Mouse (Mus musculus) monocyte, adult 2 months (primary cell): ENCODE measurements around the gene Dynll2.

ENCODE experiments used
- DNase-seq, 2 experiments: peaks; one replicate each; pipeline ENCODE4 v3.0.0; 2022; ENCODE audit warnings: low spot score in 2 of 2, low read depth in 1 of 2

Dynll2 gene

DNA sequence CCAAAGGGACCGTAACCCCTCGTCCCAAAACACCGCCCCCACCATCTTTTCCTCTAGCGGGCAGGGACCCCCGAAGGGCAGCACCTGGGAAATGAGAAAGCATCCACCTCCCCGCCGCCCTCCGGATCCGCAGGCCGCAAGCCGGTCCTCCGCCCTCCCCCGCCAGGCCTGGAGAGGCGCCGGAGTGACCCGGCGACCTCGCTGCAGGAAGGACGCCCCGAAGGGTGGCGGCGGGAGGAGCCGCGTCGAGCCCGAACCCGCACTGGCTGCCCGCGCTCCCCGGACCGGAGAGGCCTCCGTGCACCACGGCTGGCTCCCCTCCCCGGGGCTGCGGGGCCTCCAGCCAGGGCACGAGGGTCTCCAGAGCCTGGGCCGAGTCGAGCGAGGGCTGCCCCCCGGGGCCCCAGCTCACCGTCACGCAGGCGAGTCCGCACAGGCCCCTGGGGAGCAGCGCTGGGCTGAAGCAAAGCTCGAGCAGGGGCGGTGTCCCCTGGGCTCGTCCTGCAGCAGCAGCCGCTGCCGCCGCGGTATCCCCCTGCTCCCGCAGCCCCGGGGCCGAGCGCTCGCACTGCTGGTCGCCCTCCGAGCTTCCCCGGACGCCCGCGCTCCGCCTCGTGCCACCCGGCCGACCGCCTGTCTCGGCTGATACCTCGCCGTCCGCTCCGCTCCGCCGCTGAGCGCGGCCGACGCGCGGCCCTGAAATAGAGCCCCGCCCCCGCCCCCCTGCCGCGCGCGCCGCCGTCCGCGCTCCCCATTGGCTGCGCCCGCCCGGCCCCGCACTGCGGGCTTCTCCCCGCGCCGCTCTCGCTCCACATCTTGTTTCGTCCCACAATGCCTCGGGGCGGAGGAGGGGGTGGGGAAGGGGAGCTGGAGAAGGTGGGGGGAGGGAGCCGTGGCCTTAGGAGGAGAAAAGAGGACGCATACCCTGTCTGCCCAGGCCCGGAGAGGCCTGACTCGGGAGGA, at the start of gene Dynll2:
TSS of gene Dynll2 (minus strand) at position 703 of the 963 bp plus-strand sequence.
- DNase-seq = peak in 1 of 2 experiments; percentile 11

DNA sequence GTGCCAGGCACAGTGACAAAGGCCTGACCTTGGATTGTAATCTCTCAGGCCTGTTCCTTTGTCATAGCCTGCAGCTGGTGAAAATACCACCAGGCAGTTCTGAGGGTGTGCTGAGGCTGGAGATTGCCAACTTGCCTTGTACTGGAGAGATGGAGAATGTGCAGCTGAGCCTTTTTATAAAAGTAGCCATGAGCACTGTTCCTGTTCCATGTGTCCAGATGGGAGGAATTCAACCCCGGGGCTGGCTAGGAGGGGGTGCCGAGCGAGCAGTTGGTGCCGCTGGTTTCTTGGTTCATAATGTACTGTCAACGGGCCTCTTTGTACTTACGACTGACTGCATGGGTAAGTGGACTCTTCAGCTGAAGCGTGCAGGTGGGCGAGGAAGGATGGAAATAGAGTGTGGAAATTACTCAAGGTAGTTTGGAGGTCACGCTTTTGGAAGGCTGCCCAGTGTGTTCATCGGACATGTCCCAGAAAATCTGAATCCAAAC, 49.5 kb upstream of the Dynll2 start:
- no peak for DNase-seq

DNA sequence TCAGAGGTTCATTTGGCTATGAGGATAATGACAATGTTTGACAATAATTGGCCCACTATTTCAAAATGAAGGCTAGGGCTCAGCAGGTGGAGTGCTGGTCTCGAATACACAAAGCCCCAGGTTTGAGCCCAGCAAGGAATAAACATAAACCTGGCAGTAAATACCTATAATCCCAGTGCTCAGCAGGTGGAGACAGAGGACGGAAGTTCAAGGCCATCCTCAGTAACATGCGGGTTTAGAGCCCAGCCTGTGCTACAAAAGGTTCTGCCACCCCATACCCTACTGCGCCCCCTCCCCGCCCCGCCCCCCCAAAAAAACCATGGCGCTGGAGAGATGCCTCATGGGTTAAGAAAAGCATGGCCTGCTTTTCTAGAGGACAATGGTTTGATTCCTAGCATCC, 48.6 kb upstream of the Dynll2 start:
- no peak for DNase-seq

DNA sequence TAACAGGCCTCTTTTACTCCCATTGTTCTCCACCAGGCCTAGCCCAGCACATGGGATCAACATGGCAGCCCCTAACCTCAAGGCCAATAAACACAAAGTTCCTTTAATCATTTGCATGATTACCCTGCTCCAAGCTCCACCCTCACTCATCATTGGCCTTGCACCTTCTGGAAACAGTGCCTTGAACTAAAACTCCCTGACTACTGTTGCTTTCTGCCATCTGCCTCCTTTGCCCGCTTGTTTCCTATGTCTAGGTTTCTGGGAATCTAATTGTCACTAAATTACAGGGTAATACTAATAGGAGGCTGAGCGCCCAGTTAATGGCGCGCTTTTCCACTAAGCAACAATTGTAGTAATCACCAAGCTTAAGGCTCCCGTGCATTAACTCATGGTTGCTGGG, 44.4 kb upstream of the Dynll2 start:
- DNase-seq = no peak

DNA sequence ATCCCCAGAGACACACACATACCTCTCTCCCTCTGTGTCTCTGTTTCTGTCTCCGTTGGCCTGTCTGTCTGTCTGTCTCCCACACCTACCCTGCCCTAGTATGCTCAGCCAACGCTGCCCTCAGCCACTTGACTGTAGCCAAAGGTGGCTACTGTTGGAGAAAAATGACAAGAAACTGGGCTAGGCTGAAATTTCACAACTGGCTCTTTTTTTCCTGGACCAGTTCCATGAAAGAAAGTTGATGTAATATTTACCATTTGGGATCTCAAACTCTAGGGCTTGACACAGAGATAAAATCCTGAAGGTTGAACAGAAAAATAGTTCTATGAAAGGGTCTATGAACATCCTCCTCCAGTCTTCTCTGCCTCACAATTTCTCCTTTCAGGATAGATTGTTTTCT, 43.5 kb upstream of the Dynll2 start:
- DNase-seq = no peak

DNA sequence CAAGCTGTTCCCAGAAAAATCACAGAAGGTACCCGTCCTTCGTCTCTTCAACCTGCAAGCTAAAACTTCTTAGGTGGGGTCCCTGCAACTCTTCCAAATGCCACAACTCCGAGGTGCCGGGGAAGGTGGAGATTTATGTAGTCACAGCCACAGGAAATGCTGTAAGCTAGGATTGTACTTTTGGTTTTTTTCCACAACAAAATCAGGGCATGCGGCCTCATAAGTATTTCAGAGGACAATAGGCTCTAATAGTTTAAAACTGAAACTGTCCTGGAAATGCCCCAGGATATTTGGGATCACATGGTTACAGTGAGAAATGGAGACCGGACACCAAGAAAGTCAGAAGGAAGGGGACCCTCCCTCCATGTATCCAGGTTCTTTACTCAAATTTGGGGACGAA, 42.9 kb upstream of the Dynll2 start:
- no peak for DNase-seq

DNA sequence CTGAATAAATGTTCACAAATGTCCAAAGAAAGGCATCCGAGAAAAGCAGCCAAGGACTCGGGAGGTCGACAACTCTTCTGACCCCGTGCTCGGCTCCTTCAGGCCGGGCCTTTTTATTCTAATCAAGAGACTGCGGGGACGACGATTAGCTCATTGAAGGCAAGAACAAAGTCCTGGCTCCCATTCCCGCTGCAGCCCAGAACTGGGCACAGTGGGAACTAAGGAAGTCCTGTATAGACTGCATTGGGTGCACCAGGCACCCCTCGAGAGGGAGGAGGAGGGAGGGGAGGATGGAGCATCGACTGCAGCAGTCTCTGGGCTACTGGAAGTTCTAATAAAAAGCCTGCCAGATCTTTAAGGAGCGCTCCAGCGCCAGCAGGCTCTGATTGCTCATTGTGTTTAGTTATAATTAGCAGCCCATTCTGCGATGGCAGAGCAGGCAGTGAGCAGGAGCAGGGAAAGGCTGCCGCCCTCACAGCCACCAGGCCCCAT, 40.9 kb upstream of the Dynll2 start:
- DNase-seq = no peak

DNA sequence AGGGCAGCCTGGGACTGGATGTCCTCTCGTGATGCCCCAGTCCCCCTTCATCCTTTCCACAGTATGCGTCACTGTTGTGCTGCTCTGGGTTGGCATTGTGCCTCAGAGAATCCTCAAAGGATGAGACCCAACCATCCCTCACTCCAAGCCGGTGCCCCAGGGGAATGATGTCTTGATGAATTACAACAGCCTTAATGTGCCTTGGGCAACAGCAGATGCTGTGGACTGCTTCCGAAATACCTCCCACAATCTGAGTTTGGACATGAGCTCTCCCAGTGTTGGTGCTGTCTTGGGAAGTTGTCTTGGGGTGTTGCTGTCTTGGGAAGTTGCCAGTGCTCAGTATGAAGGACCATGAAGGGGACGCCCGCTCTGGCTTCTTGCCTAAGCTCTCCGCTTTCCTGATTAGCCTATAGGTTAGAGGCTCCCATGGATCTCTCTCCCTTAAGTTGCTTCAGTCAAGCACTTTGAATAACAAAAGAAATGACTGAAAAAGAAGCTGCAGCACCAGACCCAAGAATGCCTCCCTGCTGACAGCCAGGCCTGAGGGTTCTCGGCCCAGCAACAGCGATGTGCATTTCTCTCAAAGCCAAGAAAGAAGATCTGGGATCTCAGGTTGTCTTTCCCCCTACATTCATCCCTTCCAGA, 40.2 kb upstream of the Dynll2 start:
- no peak for DNase-seq

DNA sequence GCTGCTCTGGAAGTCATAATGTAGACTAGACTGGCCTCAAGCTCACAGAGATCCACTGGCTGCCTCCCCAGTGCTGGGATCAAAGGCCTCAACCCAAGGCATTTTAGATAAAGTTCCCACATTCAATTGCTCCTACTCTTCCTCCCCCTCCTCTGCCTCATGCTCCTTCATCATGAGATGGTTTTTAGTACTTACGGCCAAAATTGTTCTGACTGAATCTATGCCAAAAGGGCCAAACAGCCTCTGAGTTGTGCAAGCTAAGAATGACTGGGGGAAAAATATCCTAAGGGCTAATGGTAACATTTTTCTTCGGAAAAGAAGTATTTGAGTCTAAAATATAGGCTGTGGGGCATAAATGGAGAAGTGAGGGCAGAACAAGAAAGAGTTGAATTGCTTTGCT, 36.6 kb upstream of the Dynll2 start:
- DNase-seq = no peak

DNA sequence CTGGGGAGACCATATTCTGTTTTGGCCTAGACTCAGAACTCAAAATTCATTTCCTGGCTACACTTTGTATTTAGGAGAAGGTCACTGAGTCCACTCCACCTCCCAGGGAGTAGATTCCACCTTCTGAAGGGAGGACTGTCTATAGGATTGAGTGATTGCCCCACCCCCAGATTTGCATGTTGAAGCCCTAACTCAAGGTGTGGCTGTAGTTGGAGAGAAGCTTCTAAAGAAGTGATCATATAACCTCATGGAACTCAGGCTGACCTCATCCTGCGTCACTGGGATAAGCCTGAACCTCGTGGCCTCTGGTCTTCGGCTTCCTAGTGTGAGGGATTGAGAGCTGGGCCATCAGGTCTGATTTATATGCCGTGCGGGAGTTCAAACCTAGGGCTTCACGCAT, 28.5 kb upstream of the Dynll2 start:
- DNase-seq = no peak

DNA sequence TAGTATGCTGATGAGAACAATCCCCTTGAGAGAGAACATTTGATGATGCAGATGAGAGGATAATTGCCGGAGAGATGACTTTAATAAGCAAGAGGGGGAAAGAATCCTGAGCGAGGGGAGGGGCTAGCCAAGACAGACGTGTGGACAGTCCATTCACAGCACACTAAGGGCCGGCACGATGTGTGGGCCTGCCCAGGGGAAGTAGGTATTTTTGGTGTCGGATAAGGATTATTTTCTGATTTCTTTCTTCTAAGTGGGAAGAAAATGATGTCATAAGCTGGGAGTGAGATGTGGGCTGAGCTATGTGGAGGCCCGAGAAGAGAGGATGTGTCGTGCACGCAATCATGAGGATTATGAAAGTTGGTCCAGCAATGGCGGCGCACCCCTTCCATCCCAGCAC, 27.8 kb upstream of the Dynll2 start:
- DNase-seq = no peak

DNA sequence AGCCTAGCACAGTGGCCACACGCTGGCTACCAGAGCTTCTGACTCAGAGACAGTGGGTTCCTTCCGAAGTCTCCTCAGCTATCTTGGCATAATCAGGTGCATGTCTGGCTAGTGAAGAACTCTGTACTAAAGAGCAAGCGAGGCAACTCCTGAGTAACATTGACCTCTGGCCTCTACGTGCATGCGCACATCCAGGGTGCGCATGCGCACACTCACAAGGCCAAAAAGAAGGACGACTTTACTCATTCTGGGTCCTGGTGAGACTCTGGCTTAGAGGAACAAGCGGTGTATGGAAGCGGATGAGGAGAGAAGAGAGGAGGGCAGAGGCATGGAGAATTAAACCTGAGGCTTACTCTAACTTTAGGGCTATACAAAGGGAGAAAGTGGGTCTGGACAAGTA, 26.3 kb upstream of the Dynll2 start:
- DNase-seq = no peak

DNA sequence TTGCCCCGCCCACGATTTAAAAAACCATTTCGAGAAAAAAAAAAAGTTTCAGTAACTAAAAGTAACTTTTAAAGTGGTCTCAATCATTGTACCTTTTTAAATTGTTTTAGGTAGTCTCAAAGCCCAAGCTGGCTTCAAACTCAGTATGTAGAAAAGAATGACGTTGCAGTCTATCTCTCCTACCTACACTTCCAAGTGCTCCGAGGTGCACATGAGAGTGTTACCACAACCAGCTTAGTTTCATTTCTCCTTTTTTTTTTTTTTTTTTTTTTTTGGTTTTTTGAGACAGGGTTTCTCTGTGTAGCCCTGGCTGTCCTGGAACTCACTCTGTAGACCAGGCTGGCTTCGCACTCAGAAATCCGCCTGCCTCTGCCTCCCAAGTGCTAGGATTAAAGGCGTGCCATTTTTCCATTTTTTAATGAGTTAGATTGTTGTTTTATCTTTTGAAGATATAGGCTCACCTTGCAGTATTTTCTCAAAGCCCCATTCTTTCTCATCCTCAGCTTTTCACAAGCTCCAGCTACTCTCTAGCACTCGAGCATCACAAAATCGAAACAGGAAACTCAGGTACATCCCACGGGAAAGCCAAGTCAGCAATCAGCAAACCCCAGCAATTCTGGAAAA, 25.4 kb upstream of the Dynll2 start:
- no peak for DNase-seq

DNA sequence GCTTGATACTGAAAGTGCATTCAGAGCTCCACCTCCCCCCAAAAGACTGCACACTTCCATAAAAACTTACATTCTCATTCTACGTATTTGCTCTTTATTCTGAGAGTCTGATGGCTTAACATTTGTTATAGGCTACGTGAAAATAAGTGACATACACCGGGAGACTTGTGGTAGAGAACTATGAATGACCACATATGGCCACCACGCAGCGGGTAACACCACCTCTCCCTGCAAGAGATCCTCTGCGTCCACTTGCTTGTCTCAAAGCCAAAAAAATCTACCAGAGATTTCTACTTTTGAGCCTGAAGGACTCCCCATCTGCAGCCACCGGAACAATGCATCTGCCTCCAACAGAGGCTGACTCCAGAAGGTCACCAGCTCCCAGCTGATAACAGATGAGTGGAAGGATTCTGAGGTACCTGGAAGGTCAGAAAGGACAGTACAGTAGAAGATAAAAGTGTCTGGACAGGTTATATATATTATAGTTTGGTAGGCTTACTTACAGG, 24.6 kb upstream of the Dynll2 start:
- DNase-seq = no peak

DNA sequence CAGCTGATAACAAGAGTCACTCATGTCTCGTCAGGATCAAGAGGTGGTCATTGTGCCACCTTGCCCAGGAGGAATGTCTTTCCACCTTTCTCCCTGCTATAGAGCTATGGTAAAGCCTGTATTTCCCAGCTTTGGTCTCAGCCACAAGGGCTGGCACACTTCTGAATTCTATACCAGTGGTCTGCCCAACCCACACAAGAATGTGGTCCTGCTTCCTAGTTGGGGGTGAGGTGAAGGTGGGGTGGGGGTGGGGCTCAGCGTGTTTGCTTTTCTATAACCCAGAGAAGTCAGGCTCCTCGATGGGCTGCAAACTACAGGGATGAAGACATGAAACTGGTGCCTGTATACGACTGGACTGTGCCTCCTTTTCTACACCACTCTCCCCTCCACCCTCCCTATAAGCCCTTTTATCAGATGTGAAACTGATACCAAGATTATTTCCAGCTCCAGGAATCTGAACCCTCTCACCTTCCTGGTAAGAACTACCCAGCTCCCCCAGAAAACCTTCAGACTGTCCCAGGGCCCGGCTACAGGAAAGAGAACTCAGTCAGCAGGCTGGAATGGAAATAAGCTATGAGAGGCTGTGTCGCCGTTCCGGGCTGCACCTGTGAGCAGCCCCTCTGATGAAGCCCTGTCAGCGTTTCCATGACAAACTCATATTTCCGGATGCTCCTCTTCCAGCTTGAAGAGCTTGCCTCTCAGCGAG, 24.0 kb upstream of the Dynll2 start:
- DNase-seq = no peak

DNA sequence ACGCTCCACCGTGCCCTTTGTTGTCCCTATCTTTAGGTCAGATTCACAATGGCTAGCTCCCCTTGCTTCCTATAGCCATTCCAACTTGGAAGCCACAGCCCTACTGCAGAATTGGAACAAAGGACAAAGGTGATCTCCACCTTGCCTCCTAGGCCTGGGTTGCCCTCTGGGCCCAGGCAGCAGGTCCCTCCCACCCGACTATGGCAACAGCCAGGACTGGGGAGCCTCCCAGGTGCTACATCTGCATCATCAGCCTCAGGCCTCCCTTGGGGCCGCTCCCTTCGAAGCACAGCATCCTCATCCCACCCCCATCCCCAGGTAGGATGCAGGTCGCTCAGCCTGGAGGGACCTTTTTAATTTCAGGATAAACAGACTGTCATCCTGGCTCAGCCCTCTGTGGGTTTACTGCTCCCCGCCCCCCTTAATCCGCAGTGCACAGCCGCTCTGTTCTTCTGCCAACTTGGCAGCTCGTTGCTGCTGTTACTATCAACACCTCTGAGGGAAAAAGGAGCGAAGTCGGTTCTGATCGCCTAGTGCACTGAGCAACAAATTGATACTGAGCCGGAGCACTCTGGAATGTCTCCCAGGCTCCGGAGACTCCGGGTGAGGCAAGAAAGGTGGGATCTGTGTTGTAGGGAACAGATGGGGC, 22.3 kb upstream of the Dynll2 start:
- DNase-seq = no peak

DNA sequence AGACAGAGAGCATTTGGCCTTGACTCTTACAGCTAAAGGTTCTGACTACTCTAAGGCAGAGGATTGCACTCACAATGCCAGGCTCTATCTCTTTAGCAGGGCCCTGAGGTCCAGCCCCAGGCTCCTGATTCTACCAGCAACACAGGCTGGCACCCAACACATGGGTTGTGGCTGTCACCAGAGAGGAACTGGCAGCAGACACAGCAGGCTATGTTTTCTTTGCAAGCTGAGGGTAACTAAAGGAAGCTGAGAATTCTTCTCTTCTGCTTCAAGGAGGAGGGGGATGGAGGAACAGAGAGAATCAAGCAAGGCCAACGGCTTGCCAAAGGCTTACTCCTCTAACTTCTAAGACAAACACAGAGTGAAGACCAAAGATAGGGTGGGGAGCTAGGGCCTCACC, 21.3 kb upstream of the Dynll2 start:
- DNase-seq = no peak

DNA sequence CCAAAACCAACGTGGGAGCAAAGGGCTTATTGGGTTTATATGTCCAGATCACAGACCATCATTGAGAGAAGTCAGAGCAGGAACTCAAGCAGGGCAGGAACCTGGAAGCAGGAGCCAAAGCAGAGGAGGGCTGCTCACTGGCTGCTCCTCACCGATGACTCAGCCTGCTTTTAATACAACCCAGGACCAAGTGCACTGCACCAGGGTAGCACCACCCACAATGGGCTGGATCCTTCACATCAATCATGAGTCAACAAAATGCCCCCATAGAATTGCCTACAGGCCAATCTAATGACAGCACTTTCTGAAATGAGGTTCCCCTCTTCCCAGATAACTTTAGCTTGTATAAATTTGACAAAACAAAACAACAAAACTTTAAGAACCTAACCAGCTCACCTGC, 16.8 kb upstream of the Dynll2 start:
- DNase-seq = no peak

DNA sequence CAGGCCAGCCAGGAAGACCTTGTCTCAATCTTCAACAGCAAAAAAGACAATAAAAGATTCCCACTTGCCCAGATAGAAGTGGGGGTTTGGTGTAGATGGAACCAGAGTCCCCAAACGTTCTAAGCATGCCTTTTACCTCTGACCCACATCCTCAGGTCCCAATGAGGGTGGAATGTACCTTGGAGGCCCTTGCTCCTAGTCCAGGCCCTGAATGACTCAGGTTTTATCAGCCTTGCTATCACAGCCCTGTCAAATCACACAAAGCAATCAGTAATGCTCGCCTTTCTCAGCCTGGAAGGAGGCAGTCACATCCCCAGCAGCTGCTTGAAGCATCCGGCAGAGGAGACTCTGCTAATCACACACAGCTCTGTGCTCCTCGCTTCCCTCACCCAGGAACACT, 15.4 kb upstream of the Dynll2 start:
- DNase-seq = no peak

DNA sequence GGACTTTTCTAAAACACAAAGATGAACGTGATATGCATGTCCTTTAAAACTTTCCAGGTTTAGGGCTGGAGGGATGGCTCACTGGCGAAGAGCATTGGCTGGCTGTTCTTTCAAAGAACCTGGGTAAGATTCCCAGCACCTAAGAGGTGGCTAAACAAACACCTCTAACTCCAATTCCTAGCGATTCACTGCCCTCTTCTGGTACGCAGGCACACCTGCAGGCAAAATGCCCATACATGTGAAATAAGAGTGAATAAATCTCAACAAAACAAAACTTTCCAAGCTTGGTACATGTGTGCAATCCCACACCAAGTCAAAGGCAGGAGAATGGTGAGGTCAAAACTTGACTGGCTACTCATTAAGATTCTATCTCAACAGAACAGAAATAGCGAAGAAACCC, 12.4 kb upstream of the Dynll2 start:
- DNase-seq = no peak
